Mouse (Mus musculus) neutrophil, adult 5-6 weeks (primary cell): ENCODE results near the gene Herpud1. TPM values are rescaled to one million over a fixed set of nuclear protein-coding genes. Genes with fewer than 3 reads are reported as not detected.

Experiments used
- ATAC-seq: fragments of 151-379, 151-347 bp; 2 replicates; pipeline ENCODE4 v1.8.0; 2017; ENCODE audit warnings: mild to moderate bottlenecking, moderate TSS enrichment; ENCODE audit not compliant: insufficient number of reproducible peaks, poor library complexity, low FRiP score, severe bottlenecking; ENCODE audit errors: extremely low read depth
- total RNA-seq: library from RNA; stranded (forward); fragments of 200-1000 nt; gene quantifications from 2 replicates; pipeline ENCODE4 v1.2.3, GENCODE M21; 2017

Gene Herpud1
- total RNA-seq, 1 experiment from 2014 or later: 154 TPM

- no peak for ATAC-seq
These were observed 15.4 kb upstream of the Herpud1 start for GRCm38 (mm10) chr8:94370839-94371238.

- 0 out of 2 replicates have a peak, but pooled peaks have one; percentile 26 for ATAC-seq
These were observed 13.2 kb upstream of the Herpud1 start for GRCm38 (mm10) chr8:94372955-94373599.

GRCm38 (mm10) chr8:94375551-94375991 is 10.7 kb upstream of the Herpud1 start:
- no peak for ATAC-seq

GRCm38 (mm10) chr8:94376176-94376575 is 10.1 kb upstream of the Herpud1 start:
- ATAC-seq: no peak

GRCm38 (mm10) chr8:94376580-94376979 is 9.7 kb upstream of the Herpud1 start:
- peak; percentile 70 for ATAC-seq

- peak; percentile 8; the same call in 1 of the 2 replicates for ATAC-seq
These were observed 9.2 kb upstream of the Herpud1 start for GRCm38 (mm10) chr8:94377031-94377430.

GRCm38 (mm10) chr8:94377714-94378205 is 8.5 kb upstream of the Herpud1 start:
- no peak for ATAC-seq

GRCm38 (mm10) chr8:94378763-94379415 is 7.3 kb upstream of the Herpud1 start:
- ATAC-seq: peak; percentile 60; the same call in 1 of the 2 replicates

- ATAC-seq: no peak
These were observed 6.6 kb upstream of the Herpud1 start for GRCm38 (mm10) chr8:94379686-94380085.

GRCm38 (mm10) chr8:94384166-94384565 is 2.1 kb upstream of the Herpud1 start:
- ATAC-seq: no peak

GRCm38 (mm10) chr8:94385506-94386213 is 578 bp upstream of the Herpud1 start:
- no peak for ATAC-seq

GRCm38 (mm10) chr8:94387027-94387684 is 918 bp downstream of the Herpud1 start:
- ATAC-seq: peak; percentile 55

GRCm38 (mm10) chr8:94387785-94388184 is 1.5 kb downstream of the Herpud1 start:
- no peak for ATAC-seq

GRCm38 (mm10) chr8:94389531-94389930 is 3.3 kb downstream of the Herpud1 start:
- no peak for ATAC-seq

- no peak for ATAC-seq
These were observed 4.2 kb downstream of the Herpud1 start for GRCm38 (mm10) chr8:94390429-94390828.

GRCm38 (mm10) chr8:94390910-94391309 is 4.7 kb downstream of the Herpud1 start:
- ATAC-seq: no peak

- no peak for ATAC-seq
These were observed 5.9 kb downstream of the Herpud1 start for GRCm38 (mm10) chr8:94392147-94392546.

GRCm38 (mm10) chr8:94392648-94393047 is 6.4 kb downstream of the Herpud1 start:
- no peak for ATAC-seq

GRCm38 (mm10) chr8:94395851-94396540 is 9.8 kb downstream of the Herpud1 start:
- ATAC-seq: no peak
